Mouse (Mus musculus) liver, adult (tissue): ENCODE measurements around the gene Car9.

ENCODE experiments used
- GATA4 ChIP-seq: IDR thresholded peaks from 2 replicates; pipeline ENCODE4 v1.6.1; 2014; ENCODE audit warnings: mild to moderate bottlenecking, low read length; ENCODE audit not compliant: insufficient replicate concordance

Car9 gene

GRCm38 (mm10) chr4:43506536-43507185, at the start of gene Car9:
Car9 (plus strand) TSS chr4:43506966.
- no peak for TF ChIP-seq GATA4

- no peak for TF ChIP-seq GATA4
These were observed 49.6 kb upstream of the Car9 start for GRCm38 (mm10) chr4:43457124-43457523.

GRCm38 (mm10) chr4:43463102-43463501, 43.7 kb upstream of the Car9 start:
- no peak for TF ChIP-seq GATA4

GRCm38 (mm10) chr4:43465935-43466334, 40.8 kb upstream of the Car9 start:
- no peak for TF ChIP-seq GATA4

- TF ChIP-seq GATA4 = no peak
These were observed 39.9 kb upstream of the Car9 start for GRCm38 (mm10) chr4:43466872-43467271.

GRCm38 (mm10) chr4:43470301-43470700, 36.5 kb upstream of the Car9 start:
- TF ChIP-seq GATA4 = no peak

- no peak for TF ChIP-seq GATA4
These were observed 33.1 kb upstream of the Car9 start for GRCm38 (mm10) chr4:43473636-43474035.

- no peak for TF ChIP-seq GATA4
These were observed 30.2 kb upstream of the Car9 start for GRCm38 (mm10) chr4:43476604-43477003.

GRCm38 (mm10) chr4:43477857-43478533, 28.8 kb upstream of the Car9 start:
- TF ChIP-seq GATA4 = no peak

- TF ChIP-seq GATA4 = no peak
These were observed 28.3 kb upstream of the Car9 start for GRCm38 (mm10) chr4:43478534-43478858.

- no peak for TF ChIP-seq GATA4
These were observed 27.6 kb upstream of the Car9 start for GRCm38 (mm10) chr4:43478906-43479832.

GRCm38 (mm10) chr4:43480985-43481384, 25.8 kb upstream of the Car9 start:
- TF ChIP-seq GATA4 = no peak

GRCm38 (mm10) chr4:43481894-43482456, 24.8 kb upstream of the Car9 start:
- TF ChIP-seq GATA4 = no peak

GRCm38 (mm10) chr4:43482591-43482990, 24.2 kb upstream of the Car9 start:
- no peak for TF ChIP-seq GATA4

- no peak for TF ChIP-seq GATA4
These were observed 23.2 kb upstream of the Car9 start, which contains the start of gene Sit1 for GRCm38 (mm10) chr4:43483535-43484091. Sit1 (minus strand) TSS chr4:43483734.
